ENCODE assay signal across 8 mouse cellular contexts in the genomic region with DNA sequence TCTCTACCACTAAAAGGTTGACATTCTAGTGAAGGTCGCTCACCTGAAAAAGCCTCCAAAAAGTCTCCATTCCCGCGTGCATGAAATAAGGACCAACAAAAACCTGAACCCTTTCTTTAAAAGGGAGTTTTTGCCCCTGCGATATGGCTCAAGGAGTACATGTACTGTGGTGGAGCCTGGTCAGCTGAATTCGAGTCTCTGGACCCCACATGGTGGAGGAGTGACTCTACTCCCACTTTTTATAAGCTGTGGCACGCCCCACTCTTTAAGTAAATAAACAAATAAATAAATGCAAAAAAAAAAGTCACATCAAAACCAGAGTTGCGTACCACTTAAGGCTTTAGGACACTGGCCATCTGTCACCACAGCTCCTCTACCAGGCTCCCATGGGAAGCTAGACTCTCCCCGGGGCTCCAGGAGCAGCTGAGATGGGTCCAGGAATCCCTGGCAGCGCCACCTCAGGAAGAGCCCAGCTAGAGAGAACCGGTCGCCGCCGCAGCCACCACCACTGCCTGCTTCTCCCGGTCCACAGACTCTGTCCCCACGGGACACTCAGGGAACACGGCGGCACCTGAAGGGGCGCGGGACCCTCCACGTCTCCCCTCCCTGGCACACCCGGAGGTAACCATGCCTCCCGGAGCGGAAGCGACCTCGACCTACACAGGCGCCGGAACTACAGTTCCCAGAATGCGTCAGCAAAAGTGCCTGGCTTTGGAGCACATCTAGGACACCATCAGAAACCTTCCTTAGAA. TPM values are rescaled to one million over a fixed set of nuclear protein-coding genes. Genes with fewer than 3 reads are reported as not detected.
DNase-seq lines count a peak whose midpoint lies in the region; ATAC-seq and TF ChIP-seq lines count a peak whose summit lies in the region.

Gene Zfp109, minus strand, starts transcription at position 521 of the 752 bp plus-strand sequence.

- TF ChIP-seq POLR2A in spleen, adult 2 months (IDR thresholded peaks at IDR 0.05; ENCODE audit: low read depth, low read length) = no peak

- WGBS in embryonic facial prominence, embryonic 13.5 days = 4% methylated on average over 28 of the region's 28 CpGs
- WGBS in heart, embryonic 10.5 days = 6% methylated on average over 28 of the region's 28 CpGs
- WGBS in limb, embryonic 12.5 days = 6% methylated on average over 28 of the region's 28 CpGs
- WGBS in midbrain, embryonic 13.5 days = 7% methylated on average over 28 of the region's 28 CpGs
- WGBS in spleen, adult 2 months = 10% methylated on average over 28 of the region's 28 CpGs

- H3K4me3 ChIP-seq in embryonic facial prominence, embryonic 13.5 days = peak within 1 kb of the TSS; percentile 81
- H3K4me3 ChIP-seq in heart, embryonic 10.5 days = peak within 1 kb of the TSS; percentile 81
- peak within 1 kb of the TSS; percentile 75 for H3K4me3 ChIP-seq in limb, embryonic 12.5 days (replicated peaks)
- peak within 1 kb of the TSS; percentile 77 for H3K4me3 ChIP-seq in midbrain, embryonic 13.5 days (replicated peaks)
- peak within 1 kb of the TSS; percentile 75 for H3K4me3 ChIP-seq in spleen, adult 2 months (ENCODE audit: extremely low read depth, insufficient read depth, insufficient read length)

- no peak for TF ChIP-seq CTCF in spleen, adult 2 months (IDR thresholded peaks at IDR 0.05; ENCODE audit: extremely low read depth, insufficient read depth, insufficient read length, insufficient replicate concordance)

- H3K4me1 ChIP-seq in embryonic facial prominence, embryonic 13.5 days = peaks cover 7% of the 10 kb centered on the region
- H3K4me1 ChIP-seq in heart, embryonic 10.5 days = peaks cover 6% of the 10 kb centered on the region; the same call in 1 of the 2 replicates
- 0 out of 2 replicates have a peak, but pooled peaks cover 6% of the 10 kb centered on the region for H3K4me1 ChIP-seq in limb, embryonic 12.5 days (replicated peaks)
- H3K4me1 ChIP-seq in midbrain, embryonic 13.5 days (replicated peaks) = peaks cover 6% of the 10 kb centered on the region
- no peaks in the 10 kb centered on the region; the same call in 1 of the 2 replicates for H3K4me1 ChIP-seq in spleen, adult 2 months (ENCODE audit: control insufficient read depth, insufficient read depth, insufficient read length)

- peak; percentile 56 for DNase-seq in 3134 (ENCODE audit: extremely low read depth, insufficient read length, low spot score)
- peak; percentile 77 to 78 for DNase-seq in adrenal gland, postnatal 36 days
- peak; percentile 88 for DNase-seq in heart, embryonic 10.5 days (ENCODE audit: low spot score)
- peak; percentile 68 for DNase-seq in kidney, adult 9 months
- peak in 1 of 2 experiments; percentile 31 for DNase-seq in spleen, adult 2 months (ENCODE audit: low read depth in 1 of 2, low spot score in 2 of 2)

- no peaks in the 10 kb centered on the region; the same call in 1 of the 2 replicates for H3K27me3 ChIP-seq in embryonic facial prominence, embryonic 13.5 days
- no peaks in the 10 kb centered on the region for H3K27me3 ChIP-seq in heart, embryonic 10.5 days (ENCODE audit: insufficient read depth, poor library complexity, severe bottlenecking)
- H3K27me3 ChIP-seq in limb, embryonic 12.5 days = no peaks in the 10 kb centered on the region
- H3K27me3 ChIP-seq in midbrain, embryonic 13.5 days = 0 out of 2 replicates have a peak, but pooled peaks cover 3% of the 10 kb centered on the region
- H3K27me3 ChIP-seq in spleen, adult 2 months (ENCODE audit: control insufficient read depth, insufficient read depth, low read length) = no peaks in the 10 kb centered on the region

- no peak within 1 kb of the TSS for H3K27ac ChIP-seq in embryonic facial prominence, embryonic 13.5 days
- peak within 1 kb of the TSS; percentile 87 for H3K27ac ChIP-seq in heart, embryonic 10.5 days
- H3K27ac ChIP-seq in limb, embryonic 12.5 days = no peak within 1 kb of the TSS
- no peak within 1 kb of the TSS; the same call in 1 of the 2 replicates for H3K27ac ChIP-seq in midbrain, embryonic 13.5 days
- no peak within 1 kb of the TSS for H3K27ac ChIP-seq in spleen, adult 2 months (ENCODE audit: insufficient read depth, low read length)

- peaks cover 24% of the 10 kb centered on the region for H3K36me3 ChIP-seq in embryonic facial prominence, embryonic 13.5 days
- peaks cover 21% of the 10 kb centered on the region for H3K36me3 ChIP-seq in heart, embryonic 10.5 days
- H3K36me3 ChIP-seq in limb, embryonic 12.5 days = peaks cover 16% of the 10 kb centered on the region; the same call in 1 of the 2 replicates
- 0 out of 2 replicates have a peak, but pooled peaks cover 8% of the 10 kb centered on the region for H3K36me3 ChIP-seq in midbrain, embryonic 13.5 days
- no peaks in the 10 kb centered on the region for H3K36me3 ChIP-seq in spleen, adult 2 months (ENCODE audit: control insufficient read depth, insufficient read depth, low read length)

- peak within 1 kb of the TSS; percentile 73 for H3K4me2 ChIP-seq in embryonic facial prominence, embryonic 13.5 days
- peak within 1 kb of the TSS; percentile 66 for H3K4me2 ChIP-seq in limb, embryonic 12.5 days
- peak within 1 kb of the TSS; percentile 69 for H3K4me2 ChIP-seq in midbrain, embryonic 13.5 days (replicated peaks)

- H3K9me3 ChIP-seq in embryonic facial prominence, embryonic 13.5 days = no peaks in the 10 kb centered on the region
- H3K9me3 ChIP-seq in heart, embryonic 10.5 days = no peaks in the 10 kb centered on the region; the same call in 1 of the 2 replicates
- H3K9me3 ChIP-seq in limb, embryonic 12.5 days = no peaks in the 10 kb centered on the region
- no peaks in the 10 kb centered on the region for H3K9me3 ChIP-seq in midbrain, embryonic 13.5 days

- H3K9ac ChIP-seq in embryonic facial prominence, embryonic 13.5 days = peak within 1 kb of the TSS; percentile 84
- H3K9ac ChIP-seq in limb, embryonic 12.5 days (replicated peaks) = peak within 1 kb of the TSS; percentile 72
- H3K9ac ChIP-seq in midbrain, embryonic 13.5 days (replicated peaks) = peak within 1 kb of the TSS; percentile 75

- ATAC-seq in embryonic facial prominence, embryonic 13.5 days (ENCODE audit: insufficient number of reproducible peaks, insufficient read depth, low FRiP score, low TSS enrichment, low read depth) = peak; percentile 67; the same call in 1 of the 2 replicates
- peak; percentile 78 for ATAC-seq in limb, embryonic 12.5 days (ENCODE audit: insufficient number of reproducible peaks, insufficient read depth, low FRiP score, low TSS enrichment, low read depth)
- peak; percentile 95 for ATAC-seq in midbrain, embryonic 13.5 days

RNA-seq across cellular contexts. Expression of gene Zfp109, which starts in this region (rescaled TPM):
- total RNA-seq in adrenal gland, postnatal 36 days (2021) = 1 to 10 TPM; 3.4 to 3.8 TPM
- polyA plus RNA-seq in embryonic facial prominence, embryonic 13.5 days (2015; fragmentation: Nextera tagmentation; extraction: Ambion mirVana) = 6.1 and 6.4 TPM in 2 replicates
- polyA plus RNA-seq in heart, embryonic 10.5 days (2016; fragmentation: Nextera tagmentation; extraction: Ambion mirVana) = 4.4 and 4.6 TPM in 2 replicates
- polyA plus RNA-seq in limb, embryonic 12.5 days (2016; fragmentation: Nextera tagmentation; extraction: Ambion mirVana) = 7.1 and 7.5 TPM in 2 replicates
- 3.9 and 4.5 TPM in 2 replicates for polyA plus RNA-seq in midbrain, embryonic 13.5 days (2015; fragmentation: Nextera tagmentation; extraction: Ambion mirVana)
- polyA plus RNA-seq in spleen, adult 2 months (2012; rRNA removed) = 0.48 and 0.65 TPM in 2 replicates
